Mouse (Mus musculus): ENCODE measurements at regions not wholly inside any gene's neighbourhood (a gene's known extent, or its start where the extent isn't known, plus 50 kb on each side); places are given as distances from the start of the nearest gene placed in this dataset.

DNA sequence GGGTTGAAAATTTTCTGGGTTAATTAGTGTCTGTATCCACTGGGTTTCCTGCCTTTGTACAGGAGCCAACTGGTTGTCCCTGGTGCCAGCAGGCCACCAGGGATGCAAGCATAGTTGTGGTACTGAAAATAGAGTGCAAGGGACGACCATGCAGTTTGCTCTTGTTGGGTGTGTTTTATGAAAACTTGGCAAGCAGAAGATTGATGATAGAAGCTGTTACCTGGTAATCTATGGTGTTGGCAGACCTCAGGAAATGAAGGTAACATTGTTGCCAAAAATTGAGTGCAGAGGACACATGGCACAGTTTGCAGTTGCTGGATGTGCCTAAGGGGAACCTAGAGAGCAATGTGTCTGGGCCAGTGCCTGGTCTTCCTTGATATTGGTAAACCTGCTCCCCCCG, 818.7 kb downstream of the Tlr4 start:
- DNase-seq (ENCODE audit: low spot score in 2 of 2) = no peak

DNA sequence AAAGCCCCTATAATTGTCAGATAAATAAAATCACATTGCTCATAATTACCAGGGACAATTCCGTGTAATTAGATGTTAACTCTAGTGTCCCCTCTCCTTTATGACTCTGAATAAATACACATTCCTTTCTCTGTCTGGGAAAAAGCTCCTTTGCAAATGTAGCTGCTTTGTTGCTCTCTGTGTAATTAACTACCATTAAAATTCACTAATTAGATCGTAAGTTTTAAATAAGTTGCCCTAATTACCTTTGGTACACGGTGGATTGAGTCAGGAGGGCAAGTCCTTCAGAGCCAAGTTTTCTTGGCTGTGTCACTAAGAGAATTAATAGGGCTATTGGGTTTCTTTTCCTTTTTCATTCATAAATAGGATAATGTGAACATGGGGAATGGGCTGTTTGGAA, 834.7 kb downstream of the Tlr4 start:
- DNase-seq (ENCODE audit: low spot score in 2 of 2) = no peak

DNA sequence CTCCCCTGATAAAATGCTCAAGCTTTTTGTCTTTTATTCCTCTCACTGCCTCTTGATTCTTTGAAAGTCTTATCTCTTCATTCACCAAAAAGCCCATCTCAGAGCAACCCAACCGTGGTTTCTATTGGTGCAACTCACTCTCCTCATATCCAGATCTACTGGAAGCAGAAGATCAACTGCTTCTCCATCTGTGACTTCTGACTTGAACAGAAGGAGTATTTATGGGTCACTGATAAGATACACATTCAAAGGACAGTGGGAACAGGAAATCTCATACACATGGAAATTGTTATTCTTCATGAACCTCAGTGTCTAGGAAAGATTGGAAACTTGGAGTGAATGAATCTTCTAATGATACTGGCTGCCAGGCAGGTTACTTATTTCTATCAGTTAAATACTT, 846.6 kb downstream of the Tlr4 start:
- no peak for DNase-seq (ENCODE audit: low spot score in 2 of 2)

DNA sequence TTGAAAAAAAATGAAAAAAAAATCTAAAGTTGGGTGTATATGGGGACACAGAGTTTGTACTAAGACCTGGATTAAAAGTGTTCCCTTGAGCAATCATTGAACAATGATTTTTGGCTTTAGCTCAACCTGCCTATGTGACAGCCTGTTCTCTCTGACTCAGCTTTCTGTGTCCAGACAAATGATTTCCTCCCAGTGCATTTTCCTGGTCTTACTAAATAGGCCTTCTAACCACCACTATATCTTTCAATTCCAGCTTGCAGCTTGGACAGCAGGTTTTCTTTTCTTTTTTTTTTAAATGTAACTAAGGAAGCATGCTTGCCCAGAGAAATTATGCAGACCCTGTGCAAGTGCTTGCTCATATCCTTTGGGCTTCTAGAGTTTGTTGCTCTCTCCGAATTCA, 850.2 kb downstream of the Tlr4 start:
- DNase-seq (ENCODE audit: low spot score in 2 of 2) = no peak

DNA sequence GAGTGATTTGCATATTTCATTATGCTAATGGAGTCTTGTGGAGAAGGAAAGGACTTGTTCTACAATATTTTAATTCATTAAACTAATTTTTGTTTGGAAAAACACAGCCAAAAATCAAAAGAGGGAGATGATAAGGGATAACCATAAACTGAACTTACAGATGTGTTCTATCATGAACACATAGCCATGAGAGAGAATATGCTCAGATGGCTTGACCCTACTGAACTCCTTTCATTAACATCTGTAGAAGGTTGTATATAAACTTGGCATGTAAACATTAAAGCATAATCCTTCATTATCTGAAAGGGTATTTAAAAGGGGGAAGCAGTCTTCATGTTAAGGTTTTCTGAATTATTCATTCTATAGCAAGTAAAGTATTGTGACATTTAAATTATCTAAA, 871.1 kb downstream of the Tlr4 start:
- no peak for DNase-seq (ENCODE audit: low spot score in 2 of 2)

Measured in frontal cortex, postnatal 10 days (tissue).